Mouse (Mus musculus) right cerebral cortex, adult 18-20 months (tissue): ENCODE measurements at regions not wholly inside any gene's neighbourhood (a gene's known extent, or its start where the extent isn't known, plus 50 kb on each side); places are given as distances from the start of the nearest gene placed in this dataset.

Experiments used
- DNase-seq: peaks from one replicate; pipeline ENCODE4 v3.0.0; 2022; ENCODE audit warnings: mixed read lengths

DNA sequence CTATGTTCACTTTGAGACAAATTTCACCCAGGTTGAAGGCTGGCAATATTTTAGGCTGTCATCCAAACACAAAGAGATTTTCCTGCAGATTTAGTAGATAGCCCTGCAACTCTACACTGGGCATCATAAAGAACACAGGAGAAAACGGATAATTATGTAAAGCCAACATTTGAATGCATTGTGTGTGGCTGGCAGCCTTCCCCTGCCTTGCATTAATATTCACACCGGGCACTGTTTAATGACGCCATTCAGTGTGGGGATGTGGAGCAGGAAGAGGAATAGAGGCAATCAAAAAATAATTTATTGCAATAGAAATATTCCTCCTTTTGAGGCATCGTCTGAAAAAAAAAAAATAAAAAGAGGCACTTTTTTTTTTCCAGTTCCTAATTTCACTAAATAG, 105.7 kb downstream of the Samd5 start:
- no peak for DNase-seq

DNA sequence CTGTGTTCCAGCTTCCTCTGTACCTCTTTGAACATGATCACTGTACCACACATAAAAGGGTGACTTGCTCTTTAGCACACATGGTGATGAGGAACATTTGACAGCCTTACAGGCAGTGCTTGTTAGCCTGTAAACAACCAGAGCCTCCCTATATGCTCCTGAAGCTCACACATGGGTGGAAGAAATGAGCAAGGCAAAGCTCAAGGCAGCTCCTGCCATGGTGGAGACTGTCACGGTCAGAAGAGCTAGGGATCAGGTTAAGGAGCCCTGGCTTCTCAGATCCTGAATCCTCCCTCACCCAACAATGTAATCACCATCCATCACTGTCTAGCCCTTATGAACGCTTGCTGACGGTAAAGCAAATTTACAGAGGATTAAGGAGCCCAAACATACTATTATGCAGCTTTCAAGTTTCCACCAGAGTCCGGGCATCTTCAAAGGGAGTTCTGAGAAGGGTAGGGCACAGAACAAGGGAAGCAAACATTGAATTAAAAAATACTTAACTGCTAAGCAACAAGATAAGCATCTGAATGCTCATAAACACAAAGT, 117.4 kb downstream of the Samd5 start:
- DNase-seq: no peak

DNA sequence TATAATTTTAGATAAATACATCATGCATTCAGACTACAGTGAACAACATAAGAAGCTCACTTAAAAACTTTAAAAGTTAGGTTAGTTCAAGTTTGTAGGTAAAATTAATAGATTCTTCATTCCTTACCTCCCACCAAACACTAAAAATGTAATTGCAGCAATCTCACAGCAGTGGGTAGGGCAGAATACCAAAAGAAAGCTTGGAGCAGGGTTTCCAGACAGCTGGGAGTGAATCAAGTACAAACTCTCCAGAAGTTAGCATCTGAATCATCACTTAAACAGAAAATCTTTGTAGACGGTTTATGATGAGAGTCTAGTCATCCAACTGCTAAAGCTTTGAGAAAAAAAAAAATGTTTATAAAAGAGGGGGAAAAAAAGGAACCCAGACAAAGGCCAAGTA, 117.9 kb downstream of the Samd5 start:
- peak; percentile 5 for DNase-seq

DNA sequence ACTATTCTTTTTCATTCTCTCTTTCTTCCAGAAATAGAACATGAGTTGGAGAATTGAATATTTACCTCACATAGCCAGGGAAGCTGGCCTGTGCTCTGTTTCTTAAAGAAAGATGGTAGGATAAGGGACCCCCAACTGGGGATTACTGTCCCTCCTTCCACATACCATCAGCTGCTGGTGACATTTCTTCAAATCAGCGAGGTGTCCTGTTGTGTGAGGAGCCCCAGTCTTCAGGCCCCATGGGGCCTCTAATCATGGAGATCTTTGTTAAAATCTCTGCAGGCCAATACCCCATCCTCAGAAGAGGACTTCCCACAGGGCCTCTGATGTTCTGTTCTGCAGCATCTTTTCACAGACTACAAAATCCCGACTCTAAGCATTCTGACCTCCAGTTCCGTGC, 121.1 kb downstream of the Samd5 start:
- no peak for DNase-seq

DNA sequence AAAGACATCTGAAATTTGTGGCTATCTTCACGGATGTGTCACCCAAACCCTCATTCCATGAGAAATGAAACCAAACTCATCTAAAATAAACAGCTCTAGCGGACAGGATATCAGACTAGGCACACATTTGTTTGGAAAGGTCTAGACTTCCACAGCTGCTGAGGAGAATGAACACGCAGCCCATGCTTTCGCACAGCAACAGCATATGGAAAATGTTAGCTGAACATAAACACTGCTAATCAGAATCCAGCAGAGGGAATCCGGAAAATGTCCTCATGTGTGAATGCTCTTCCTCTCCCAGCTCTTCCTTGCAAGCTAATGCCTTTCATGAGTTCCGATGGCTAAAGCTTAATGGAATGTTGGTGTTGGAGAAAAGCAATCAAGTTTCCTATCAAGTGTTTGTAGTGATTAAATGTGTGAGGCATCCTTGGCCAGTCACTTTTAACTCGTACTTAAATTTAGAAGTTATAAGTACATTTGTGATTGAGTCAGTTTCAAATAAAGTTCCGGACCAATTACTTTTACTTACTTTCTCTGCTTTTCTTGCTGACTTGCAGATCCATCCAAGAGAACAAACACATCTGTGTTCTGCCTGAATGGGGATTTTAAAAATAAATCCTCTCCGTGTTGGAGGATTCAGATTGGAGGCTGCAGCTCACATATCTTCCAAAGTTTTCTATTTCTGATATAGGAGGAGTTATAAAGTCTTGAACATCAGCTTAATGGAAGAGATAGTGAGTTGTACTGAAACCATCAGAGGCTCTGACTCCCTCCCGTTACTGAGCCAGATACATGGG, 124.9 kb downstream of the Samd5 start:
- DNase-seq: peak; percentile 5

DNA sequence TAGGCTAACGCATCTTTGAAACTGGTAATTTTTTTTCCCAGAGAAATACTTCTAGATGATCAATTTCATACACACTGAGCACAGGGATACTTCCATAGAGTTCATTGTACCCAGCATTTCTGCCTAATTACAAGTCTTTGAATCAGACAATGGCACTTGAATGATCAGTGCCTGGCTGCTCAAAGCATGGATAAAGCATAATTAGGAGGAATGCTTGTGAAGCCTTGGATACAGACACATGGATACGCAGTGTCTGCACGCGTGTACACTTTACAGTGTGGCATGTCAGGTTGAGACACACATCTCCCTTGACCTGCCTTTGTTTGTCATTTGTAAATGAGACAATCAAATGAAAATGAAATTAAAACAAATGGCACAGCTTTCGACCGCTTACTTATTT, 129.2 kb downstream of the Samd5 start:
- no peak for DNase-seq

DNA sequence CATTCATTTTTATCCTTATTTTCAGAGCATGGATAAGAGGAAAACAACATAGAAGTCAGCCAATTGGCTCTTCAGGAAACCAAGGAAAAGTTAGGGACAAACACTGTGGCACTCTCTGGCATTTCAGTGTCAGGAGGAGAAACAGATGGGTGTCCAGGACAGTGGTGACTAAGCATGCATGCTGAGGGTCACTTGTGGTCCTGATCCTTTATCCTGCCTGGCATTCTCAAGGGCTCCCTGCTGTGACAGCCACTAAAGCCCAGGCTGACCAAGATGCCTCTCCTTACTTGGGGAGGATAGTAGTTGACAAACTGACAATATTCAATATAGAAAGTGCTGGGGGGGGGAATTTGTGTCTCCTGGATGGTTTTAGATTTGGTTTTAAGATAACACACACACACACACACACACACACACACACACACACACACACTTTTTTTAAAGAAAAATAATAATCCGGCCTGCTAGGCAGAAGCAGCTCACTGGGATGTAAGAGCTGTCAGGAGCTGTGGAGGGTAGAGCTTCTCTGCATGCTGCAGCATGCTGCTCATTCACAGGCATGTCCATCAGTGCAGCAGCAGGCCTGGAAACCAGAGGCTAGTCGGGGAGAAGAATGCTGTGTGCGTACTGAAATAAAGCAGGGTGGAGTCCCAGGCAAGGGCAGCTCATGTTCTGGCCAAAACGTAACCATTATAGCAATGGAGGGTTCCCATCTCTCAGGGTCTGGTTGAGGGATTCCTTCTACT, 130.8 kb downstream of the Samd5 start:
- no peak for DNase-seq

DNA sequence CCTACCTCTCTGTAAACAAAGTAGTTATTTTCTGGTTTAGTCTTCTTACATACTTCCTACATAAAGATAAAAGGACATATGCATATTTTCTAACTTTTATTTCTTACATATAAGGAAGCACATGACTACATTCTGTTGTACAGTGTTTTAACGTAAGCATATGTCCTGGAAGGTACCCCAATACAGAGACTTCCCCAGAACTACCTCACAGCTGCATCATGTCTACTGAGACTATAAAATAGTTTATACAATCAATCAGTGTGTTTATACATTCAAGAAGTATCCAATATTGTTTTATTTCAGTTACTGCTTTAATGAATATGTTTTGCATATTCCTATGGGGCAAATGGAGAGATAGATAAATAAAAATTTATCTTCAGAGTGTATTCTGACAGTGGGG, 133.4 kb downstream of the Samd5 start:
- DNase-seq: no peak

DNA sequence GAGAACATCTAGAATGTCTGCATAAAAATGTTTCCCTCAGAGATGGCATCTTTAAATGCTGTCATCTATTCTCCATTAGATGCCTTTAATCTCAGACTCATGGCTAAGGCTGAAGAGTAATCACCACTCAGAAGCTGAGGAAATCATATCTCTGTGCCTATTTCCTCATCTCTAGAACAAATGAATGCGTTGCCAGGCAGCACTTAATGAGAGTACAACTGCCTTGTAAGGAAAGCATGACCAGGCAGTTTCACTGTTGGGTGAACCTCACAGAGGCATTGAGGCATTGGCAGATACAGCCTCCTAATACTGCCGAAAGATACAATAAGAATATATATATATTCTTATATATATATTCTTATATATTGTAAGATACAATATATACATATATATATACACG, 137.3 kb downstream of the Samd5 start:
- DNase-seq: no peak

DNA sequence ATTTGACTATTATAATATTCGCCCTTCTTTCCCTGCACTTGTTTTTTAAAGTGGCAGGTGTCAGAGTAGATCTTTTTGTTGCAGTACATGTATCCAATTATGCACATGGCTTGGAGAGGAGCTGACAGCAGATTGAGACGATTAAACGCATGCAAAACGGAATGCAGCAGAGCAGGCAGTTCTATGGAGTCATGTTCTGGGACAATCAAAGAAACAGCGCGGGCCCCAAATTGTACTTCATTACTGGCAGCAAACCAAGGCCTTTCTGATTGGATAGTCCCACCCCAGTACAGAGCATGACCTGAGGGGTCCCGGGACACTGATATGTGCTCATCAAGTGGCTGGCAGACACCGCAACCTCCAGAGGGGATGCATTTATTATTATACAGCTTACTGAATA, 140.5 kb downstream of the Samd5 start:
- DNase-seq: no peak

DNA sequence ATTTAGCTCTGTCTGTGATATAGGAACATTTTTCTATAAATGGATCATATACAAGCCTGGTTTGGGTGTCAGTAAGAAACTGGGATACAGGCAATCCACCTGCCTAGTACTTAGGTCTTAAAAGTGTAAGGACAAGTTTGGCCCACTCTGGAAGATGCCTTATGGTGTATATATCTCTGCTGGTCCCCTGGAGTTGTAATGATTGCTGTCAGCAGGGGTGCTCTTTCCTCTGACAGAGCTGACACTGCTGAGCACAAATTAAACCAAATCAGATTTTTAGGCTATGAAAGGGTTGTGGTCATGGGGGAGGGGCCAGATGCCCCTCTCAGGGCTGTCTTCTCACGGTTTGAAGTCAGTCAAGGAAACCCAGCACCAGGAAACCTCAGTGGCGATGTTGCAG, 141.7 kb downstream of the Samd5 start:
- no peak for DNase-seq

DNA sequence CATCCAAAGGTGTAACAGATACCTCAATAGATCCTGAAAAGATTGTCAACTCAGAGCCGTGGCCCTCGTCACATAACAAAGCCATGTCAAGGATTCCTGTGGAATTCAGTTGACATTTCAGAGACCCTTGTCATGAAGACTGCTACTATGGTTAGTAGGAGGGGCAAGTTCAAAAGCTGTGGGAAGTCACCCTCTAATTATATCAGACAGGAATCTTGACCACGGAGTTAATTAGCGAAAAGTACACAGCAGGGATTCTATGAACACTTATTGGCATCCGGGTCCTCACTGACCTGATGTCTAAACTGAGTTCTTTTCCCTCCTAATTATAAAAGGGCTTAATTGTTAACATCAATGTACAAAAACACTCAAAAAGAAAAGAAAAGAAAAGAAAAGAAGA, 143.1 kb downstream of the Samd5 start:
- DNase-seq: no peak

DNA sequence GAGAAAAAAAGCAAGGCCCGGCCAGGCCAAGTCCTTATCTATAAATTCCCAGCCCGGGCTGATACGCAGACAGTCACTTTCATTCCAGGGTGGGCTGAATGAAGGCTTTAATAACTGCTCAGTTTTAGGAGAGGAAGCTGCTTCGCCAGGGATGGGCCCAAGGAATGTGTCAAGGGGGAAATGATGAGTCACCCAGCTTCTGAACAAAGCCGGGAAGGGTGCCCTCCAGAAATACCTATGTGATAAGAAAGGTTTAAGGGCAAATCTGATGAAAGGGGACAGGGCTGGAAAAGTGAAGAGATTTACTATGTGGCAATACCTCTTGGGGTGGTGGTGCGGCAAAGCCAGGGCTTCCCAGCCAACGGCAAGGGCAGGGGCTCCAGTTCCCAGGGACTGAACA, 145.6 kb downstream of the Samd5 start:
- DNase-seq: no peak

DNA sequence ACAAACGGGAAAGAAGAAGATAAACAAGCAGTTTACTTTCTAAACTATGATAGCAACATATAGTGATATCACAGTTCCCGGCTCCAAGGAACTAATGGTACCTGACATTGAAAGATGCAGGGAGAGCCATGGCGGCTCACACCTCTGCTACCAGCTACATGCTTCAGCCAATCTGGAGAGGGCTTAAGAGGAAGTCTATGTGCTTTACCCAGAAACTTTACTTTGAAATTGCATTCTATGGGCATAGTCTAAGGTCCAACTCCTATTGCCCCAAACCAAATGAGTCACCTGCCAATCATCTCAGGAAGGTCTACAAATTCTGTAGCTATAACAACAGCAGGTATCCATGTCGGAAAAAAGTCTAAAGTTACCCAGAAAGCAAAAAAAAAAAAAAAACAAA, 146.9 kb downstream of the Samd5 start:
- DNase-seq: no peak

DNA sequence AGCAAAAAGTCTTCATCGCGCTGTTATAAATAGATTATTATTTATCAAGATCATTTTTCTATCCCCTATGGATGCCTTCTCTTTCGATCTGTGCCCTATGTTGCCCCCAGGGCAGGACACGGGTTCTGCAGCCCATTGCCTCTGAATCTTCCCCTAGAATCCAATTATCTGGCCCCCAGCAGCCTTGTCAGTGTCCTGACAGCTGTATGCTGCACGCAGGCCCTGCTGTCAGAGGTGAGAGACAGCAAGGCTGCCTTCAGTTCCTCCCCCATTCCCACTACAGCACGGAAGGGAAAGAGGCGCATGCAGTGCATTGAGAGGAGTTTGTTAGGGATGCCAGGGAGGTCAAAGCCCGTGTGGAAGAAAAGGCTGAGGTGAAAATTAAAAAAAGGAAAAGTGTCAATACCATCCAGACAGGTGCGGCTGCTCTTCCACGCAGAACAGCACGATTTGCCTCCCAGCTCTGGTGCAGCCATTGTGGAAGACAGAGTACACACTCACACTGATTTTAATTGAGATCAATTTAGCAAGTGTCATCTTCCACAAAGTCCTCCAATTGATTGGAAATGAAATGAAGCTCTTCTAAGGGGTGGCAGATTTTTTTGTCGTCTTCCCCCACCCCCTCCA, 165.1 kb downstream of the Samd5 start:
- DNase-seq: no peak

DNA sequence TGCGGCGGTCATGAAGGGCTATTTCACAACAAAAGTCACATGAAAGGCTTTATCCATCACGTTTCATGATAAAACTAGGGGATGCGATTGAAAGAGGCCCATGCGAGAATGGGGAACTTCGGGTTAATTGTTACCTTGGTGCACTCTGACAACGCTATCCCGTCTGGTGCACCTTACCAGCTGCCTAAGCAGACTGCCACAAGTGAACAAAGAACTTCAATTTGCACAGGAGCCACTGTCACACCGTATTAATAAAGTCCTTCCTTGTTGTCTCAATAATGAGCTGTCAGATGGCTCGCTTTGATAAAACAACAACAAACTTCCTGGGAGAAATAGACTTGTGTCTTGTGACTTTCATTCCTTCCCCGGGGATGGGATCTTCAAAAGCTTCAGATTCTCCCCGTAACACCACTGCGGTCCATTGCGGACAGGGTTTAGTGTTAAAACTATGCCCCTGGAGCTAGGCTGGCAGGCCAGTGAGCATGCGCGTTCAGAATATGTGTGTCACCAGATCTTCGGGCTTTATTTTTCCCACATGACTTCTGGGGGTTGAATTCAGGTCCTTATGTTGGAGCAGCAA, 165.8 kb downstream of the Samd5 start:
- no peak for DNase-seq

DNA sequence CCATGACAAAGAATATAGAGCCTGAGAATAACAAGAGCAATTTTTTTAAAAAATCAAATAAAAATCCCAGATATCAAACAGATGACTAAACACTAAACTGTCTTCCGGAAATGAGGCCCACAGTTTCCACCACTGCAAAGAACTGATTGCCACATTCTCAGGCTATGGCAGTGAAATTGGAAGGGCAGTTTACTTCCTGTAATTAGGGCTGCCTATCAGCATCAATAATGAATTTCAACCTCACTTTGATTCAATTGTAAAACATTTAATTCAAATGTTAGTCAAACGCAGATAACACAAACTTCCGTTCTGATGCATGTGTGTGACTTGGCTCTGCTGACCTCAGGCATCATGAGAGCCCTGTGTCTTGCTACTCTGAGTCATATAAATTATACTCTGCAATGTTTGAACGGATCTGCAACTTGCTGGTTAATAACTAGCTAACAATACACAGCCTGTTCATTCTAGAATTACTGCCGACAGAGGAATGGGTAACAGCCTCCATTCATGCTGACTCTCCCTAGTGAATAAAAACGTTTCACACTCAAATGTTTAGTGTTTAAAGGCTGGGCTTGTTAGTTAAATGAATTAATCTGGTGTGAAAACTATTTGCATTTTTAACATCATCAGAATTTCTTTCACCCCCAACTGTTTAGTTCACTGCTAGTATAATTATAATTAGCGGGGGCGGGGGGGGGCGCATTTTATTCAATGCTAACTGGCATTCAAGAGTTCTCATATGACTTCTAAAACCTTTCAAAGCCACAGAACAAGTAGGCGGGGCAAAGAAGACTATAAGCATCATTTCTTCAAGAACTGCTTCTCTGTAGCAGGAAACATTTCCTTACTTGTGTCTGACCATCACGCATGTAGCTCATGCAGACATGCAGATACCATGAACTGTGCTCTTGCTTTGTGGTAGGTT, 171.2 kb downstream of the Samd5 start:
- no peak for DNase-seq

DNA sequence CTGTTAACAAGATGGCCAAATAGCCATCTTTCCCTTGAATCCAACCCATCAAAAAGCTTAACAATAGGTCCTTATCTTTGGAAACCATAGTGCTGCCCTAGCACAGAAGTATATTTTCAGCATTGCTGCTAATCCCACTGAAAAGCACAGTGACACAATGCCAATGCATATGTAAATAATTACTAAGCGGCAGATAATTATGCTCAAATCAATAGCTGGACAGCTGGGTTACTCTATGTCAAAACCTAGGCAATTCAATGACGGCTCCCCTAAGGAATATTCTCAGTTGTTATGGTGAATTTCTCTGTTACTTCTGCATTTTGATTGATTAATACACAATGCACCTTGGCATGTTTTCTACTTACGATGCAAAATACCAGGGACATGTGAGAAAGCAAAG, 176.5 kb downstream of the Samd5 start:
- no peak for DNase-seq

DNA sequence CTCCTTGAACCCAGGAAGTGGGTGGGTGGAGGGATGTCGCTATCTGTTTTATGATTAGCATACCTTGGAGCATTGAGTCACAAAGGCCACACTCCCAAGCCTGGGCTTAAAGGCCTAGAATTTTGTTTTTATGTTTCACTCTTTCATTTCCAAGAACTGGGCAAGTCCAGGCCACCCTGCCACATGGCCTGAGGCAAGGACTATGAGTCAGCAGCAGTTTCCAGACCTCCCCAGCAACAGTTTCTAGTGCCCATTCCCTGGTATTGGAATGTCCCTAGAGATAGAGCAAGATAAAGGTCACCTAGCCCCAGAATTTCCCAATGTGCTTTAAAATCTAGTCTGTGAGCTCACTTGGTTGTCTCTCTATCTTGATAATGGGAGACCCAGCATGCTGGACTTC, 178.0 kb downstream of the Samd5 start:
- DNase-seq: no peak

DNA sequence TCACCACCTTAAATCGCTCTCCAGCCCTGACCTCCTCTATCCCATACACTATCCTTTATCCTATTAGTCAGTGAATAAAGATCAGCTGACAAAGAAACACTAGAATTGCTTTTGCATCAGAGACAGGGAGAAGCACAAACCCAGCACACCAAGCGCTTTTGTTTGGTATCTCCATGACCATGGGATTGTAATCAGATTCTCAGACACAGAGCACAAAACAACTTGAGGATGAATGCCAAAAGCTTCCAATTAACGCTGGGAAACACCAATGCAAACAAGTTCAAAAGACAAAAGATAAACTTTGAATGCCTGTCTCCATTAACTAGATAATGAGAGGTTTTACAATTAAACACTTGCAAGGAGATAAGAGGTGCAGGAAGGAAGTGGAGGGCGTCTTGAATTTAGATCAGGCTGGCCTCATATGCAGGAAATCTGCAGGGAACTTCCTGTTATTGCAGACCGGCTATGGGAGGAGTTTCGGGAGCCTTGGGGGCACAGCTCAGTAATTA, 179.8 kb downstream of the Samd5 start:
- DNase-seq: no peak

DNA sequence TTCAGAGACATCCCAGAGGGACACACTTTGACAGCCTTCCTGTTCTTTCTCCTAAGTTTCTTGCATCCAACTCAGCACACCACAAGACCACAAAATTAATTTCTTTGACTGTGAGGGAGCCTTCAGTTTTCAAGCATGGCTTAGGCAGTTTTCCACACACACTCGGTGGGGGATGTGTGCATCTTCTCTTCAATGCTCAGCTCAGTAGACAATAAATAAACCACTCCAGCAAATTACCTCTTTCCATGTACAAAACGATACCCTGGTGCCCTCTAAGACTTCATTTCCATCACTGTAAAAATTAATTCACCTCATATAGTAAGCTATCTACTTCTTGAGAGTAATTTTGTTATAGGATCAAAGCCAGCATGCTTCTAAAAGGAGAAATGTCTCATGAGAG, 184.6 kb downstream of the Samd5 start:
- DNase-seq: no peak

DNA sequence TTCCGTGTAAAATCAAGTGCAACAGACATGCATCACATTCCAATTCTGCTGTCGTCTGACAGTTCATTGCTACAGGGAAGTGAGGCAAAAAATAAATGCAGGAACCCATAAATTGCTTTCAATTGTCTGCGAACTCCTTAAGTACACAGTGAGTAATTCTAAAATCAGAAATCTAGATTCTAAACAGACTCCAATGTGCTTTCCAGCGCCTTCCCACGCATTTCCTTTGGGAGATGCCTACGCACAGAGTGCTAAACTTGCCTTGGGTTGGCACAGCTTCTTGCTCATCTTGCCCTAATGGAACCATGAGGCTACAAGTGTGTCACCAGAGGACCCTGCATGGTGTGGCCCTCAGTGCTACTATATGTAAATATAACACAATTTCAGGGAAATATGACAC, 212.6 kb downstream of the Samd5 start:
- peak; percentile 64 for DNase-seq
